Mouse (Mus musculus): ENCODE data around the gene Ntn1.

The Ntn1 gene

DNA sequence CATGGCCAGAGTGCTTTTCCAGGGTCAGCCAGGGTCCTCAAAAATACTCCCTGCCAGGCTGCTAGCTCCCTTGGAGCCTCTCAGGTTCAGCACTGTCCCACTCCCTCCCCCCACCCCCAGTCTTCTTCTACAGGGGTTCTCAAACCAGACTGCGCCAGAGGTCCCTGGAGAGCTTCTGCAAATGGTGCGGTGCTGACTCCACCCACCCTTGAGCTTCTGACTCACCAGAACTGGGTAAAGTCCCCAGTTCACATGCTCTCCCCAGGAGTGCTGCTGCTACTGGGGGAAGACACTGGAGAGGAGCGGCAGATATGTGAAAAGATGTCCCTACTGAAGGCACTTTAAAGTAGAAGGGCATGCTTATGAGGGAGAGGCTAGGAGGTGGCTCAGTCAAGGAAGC is 186.7 kb downstream of the Ntn1 start:
- no peak for DNase-seq (ENCODE audit: low spot score)

DNA sequence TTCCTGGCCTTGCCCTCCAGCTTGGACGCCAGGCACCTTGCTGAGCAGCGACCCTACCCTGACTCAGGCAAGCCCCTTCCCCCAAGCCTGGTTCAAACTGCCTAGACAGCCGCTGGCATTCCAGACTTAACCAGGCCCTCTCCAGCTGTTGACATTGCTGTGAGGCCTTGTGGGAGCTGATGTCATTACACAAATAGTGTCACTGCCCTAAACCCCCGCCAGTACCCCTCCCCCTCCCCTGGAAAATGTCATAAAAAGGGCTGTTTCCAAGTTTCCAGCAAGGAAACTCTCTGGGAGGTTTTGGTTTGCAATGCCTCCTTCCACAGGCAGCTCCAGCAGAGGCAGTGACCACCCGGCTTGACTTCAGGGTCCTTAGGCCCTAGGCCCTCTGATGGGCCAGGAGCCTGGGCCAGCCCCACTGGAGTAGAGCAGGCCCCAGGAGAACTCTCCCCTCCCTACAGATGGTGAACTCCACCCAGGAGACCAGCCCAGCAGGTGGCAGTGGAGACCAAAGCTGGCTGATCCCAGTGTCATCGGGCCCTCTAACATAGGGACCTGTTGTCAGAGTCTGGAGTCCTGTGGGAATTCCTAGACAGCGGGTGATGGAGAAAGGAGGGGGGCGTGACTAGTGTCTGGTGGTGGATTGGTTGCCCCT is 188.6 kb downstream of the Ntn1 start:
- DNase-seq (ENCODE audit: low spot score) = peak; percentile 45

DNA sequence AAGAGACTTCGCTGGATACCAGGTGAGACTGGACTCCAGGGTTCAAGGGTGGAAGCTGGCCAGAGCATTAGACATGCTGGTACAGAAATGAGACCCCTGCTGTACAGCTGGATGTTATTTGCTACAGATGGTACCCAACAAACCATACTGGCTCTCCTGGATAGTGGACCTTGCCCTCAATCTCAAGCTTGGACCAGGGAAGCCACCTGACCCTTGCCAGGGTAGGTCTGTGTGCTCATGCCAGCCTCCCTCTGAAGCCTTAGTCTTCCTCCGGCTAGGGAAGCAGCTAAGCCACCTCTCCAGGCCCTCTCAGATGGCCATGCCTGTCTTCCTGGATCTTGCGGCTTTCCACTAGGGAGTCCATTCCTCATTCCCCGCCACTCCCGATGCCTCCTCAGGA is 189.9 kb downstream of the Ntn1 start:
- DNase-seq (ENCODE audit: low spot score) = no peak

DNA sequence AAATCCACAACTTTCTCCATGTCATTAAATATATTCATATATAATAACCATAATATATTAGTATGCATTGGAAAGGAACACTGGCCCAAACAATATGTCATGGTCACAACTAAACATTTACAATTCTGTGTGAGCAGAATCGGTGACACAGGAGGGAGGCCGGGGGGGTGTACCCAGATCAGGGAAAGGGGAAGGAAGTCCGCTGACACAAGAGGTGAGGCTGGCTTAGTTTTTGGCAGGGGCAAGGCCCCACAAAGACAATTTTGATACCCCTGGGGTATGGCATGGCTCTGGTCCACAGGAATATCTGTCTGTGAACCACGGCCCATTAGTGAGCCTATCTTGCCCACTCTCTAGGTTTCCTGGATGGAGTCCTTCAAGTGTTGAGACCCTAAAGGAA is 191.1 kb downstream of the Ntn1 start:
- DNase-seq (ENCODE audit: low spot score) = no peak

DNA sequence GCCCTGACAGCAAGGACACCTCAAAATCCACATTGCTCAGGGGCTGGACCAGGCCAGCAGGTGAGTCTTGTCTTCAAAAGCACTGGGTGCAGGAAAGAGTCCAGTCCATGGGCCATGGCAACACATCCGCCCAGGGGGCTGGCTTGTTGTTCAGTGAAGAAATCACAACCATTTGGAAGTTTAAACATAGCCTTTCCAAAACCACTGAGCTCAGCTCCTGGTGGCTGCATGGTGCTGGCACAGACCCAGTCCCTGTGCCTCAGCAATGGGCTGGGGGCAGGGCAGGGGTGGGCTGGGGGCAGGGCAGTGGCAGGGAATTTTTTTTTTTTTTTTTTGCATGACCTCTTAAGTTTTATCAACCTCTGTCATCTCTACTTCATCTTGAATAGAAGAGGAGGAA is 192.0 kb downstream of the Ntn1 start:
- no peak for DNase-seq (ENCODE audit: low spot score)

DNA sequence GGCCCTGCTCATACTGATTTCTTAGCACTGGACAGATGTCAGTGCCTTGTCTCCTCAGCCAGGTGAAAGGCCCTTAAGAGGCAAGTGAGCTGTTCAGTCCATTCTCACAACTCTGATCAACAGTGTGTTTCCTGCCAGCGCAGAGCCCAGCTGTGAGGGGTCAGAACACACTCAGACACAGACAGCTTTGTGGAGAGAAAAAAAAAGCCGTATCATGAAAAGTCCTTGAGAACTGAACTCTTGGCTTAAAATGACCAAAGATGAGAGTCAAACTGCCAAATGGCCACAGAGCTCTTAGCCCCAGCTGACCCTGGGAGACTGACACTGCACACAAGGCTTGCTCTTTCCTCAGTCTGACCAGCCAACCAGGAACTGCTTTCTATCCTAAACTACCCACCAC is 192.6 kb downstream of the Ntn1 start:
- DNase-seq (ENCODE audit: low spot score) = no peak

DNA sequence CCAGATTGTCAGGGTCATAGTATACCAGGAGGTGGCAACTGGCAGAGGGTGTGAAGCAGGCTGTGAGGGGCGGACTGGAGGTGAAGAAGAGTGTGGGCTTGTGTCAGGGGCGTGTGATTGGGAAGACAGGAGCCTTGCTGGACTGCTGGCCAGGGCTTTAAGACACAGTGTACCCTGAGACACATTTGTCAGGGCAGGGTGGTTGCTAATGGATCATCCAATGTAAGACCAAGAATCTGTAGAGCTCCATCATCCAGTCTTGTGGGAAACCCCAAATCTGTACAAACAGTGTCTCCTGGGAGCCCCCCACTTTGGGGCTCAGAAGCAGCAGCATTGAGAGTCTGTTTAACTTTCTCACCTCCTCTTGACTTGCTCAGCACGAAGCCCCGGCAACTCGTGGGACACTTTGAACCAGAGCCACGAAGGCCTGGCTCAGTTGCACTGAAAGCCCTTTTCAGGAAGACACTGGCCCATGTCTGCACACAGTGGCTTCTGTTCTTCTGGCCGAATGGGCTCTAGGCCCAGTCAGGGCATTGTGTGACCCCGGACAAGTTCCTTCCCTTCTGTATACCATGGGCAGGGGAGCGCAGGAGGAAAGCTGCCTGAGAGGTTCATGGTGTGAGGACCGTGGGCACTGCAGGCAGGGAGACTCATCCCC is 194.9 kb downstream of the Ntn1 start:
- DNase-seq (ENCODE audit: low spot score) = no peak

DNA sequence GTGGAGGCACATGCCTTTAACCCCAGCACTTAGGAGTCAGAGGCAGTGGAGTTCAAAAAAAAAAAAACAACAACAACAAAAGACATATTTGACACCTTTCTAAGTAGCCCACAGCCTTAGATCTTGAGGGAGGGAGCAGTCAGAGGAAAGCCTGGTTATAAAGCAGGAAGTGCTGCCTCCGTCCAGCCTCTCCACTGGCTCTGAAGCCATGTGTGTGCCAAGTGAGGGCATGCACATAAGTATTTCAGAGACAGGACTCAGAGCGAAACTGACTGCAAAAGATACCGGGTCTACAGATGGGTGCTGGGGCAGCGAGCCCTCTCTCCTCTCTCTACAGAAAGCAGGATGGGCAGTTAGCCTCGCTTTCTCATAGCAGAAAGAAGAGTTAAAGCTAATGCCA is 196.2 kb downstream of the Ntn1 start:
- DNase-seq (ENCODE audit: low spot score) = no peak

DNA sequence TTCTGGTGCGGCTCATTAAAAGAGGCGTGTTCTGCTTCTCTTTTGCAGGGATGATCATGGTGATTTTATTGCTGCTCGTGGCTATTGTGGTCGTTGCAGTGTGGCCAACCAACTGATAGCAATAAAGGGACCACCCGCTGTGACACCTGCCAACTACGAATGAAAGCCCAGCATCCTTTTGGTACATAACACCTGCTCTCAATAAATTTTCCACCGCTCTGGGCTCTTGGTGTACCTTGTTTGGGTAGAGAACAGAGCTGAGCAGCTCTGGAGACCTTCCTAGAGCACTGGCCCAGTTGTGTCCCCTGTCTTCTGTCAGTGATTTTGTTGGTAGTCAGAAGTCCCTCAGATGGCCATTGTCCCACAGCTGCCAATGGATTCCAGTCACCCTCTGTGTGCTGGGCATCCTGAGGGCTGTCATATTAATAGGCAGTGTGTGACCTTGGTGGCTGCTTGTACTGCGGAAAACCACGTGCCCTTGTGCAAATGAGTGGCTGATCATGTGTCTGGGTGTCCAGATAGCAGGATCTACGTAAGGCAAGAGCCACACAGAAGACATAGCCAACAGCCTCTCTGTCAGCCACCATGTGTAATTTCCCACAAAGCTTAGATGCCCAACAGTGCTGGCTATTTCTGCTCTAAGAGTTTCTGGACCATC is 196.8 kb downstream of the Ntn1 start:
- DNase-seq (ENCODE audit: low spot score) = no peak

DNA sequence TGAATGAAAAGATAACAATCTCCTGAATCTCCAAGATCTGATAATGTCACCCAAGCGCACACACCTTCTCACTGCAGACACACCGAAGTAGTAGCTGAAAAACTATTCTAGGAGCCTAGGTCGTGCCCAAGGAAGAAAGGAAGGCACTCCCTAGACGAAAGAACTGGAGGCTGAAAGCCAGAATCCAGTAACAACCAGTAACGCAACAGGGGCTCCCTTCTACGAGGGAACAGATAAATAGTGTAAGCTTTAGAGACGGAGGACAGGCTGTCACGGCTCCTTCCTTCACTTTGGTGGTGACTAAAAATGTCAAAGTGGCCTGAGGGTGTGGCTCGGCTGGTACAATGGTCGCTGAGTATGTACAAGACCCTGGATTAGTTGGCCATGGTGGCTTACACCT is 198.1 kb downstream of the Ntn1 start:
- DNase-seq (ENCODE audit: low spot score) = no peak

DNA sequence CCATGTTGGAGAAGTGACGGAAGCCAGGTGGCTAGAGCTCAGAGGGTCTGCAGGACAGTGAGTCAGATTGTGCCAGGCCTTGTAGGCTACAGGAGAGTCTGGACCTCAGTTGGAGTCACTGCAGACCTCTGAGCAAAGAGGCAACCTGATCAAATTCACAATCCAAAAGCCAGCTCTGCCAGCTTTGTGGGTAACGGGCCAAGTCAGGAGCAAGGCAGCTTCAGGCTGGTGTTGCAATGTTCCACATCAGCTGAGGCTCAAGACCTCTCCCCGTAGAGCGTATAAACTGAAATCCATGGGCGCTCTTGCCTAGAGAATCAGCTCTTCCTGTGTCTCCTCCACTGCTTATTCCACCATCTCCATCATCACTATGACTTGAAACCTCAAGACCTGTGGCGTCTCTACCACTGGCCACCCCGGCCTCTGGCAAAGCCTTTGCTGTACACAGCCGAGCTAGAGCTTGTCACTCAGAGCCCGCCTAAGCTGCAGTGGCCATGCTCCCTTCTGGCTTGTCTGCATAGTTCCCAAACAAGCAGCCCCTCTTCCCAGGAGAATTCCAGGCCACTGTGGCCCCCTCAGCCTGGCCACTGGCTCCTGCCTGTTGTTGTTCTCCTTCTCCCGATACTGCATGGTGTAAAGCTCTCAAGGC is 198.7 kb downstream of the Ntn1 start:
- no peak for DNase-seq (ENCODE audit: low spot score)

DNA sequence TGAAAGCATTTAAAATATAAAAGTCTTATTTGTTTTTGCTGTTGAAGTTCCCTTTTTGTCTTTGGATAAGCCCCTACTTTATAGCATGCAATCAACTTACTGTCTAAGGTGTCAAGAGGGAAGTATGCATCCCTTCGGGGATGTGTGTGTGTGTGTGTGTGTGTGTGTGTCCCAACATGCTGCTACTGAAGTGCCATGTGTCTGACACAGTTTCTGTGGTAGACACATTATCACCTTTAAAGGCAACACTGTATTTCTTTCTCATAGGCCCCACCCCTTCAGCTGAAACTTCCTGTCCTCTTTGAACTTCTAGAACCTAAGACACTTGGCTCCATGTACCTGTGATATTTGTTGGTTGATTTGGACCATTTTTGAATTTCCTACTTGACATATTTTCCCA is 199.6 kb downstream of the Ntn1 start:
- DNase-seq (ENCODE audit: low spot score) = no peak

DNA sequence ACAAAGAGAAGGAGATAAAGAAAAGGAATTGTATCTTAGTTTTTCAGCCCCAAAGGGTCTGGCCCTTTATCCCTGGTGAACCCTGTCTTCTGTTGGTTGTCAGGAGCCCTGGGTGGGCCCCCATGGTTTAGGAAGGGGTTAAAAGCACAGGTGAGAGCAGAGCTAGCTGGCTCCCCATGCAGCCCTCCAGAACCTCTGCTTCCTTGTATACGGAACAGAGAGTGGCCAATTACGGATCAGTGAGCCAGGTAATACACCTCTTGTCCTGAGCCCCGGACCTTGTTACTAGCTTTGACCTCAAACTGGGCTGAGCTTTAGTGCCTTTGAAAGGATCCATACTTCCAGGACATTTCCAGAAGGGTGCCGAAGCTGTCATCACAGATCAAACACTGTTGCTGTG is 200.1 kb downstream of the Ntn1 start:
- no peak for DNase-seq (ENCODE audit: low spot score)

DNA sequence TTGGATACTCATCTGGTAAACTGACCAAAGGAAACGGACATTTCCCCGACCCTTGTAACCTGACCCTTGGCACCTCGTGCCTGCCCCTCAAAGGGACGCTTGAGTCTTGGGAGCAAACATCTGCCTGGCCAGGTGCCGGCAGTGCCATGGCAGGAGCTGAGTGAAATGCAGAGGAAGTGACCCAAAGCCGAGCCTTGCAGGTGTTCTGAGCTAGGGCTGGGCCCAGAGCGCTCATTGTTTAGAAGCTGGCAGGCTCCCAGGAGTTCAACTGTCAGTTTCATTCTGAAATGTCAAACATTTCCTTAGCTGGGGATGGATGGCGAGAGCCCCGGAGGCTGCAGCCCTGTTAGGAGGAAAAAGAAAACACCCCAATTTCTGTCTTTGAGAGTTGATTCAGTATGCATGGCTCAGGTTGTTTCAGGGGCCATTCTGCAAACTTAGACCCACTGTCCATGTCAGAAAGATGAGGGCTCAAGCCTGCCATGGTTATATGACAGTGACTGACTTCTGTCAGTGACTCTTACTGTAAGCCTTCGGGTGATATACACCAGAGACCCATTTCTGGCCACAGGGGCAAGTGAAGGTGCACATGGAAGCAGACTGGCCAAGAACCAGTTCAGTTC is 200.7 kb downstream of the Ntn1 start:
- no peak for DNase-seq (ENCODE audit: low spot score)

DNA sequence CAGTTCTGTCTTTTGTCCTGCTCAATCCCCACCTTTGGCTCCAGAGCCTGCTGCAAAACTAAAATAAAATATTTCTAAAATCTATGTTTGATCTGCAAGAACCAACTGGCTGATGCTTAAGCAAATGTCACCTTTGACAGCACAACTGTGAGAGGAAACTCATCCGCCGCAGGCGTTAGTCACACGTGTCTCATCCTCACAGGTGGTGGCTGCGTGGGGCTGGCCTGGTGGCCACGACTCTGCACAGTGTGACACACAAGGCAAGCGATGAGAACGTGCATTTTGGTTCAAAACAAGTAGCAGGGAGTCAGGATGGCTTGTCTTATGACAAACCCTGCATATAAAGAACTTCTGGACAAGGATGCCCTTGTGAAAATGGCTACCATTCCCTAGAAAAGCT is 201.5 kb downstream of the Ntn1 start:
- no peak for DNase-seq (ENCODE audit: low spot score)

DNA sequence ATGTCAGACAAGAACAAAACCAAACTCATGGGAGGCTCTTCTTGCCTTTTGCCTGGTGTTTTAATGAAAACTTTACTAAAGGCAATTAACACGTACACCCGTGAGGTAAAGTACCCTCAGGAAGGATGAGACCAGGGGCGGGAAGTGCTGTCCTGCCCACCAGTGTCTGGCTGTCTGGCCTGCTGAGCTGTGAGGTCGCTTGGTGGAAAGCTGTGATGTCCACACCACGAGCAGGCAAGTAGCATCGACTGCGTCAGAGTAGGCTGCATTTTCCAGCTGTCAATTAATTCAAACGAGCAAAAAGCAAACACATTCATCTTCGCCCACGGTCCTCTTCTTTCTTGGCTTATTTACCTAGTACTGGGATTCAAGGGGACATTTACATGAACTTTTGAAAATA is 201.9 kb downstream of the Ntn1 start:
- no peak for DNase-seq (ENCODE audit: low spot score)

DNA sequence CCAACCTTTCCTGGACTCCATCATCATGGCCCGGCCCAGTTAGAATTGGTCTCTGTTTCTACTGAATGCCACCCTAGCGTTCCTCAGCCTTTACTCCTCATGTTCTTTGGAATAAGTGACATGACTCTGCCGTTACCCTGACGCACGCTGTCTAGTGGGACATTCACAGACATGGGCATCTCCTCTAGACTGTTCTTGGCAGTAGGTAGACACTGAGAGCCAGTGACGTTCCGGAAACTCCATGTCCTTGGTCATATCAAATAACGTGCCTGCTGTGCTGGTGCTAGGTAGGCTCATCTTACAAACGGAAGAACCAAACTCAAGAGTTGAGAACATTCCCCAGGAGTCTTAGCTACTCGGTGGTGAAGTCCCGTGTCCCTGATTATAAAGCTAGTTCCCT is 203.2 kb downstream of the Ntn1 start:
- no peak for DNase-seq (ENCODE audit: low spot score)

DNA sequence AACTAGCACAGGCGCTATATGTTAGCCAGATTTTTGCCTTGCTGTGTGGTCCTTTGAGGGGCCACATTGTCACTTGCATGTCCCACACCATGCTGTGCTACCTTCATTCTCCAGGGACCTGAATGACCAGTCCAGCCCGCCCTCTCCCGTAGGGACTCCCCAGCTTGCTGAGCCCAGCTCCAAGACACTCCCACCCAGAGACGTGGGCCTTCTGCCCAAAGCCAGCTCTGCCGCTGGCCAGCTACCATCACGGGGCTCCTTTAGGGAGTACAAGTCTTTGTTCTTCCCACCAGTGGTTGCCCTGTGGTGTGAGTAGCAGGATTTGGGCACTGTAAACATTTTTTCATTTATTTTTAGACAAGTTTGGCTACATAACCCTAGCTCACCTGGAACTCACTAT is 204.1 kb downstream of the Ntn1 start:
- DNase-seq (ENCODE audit: low spot score) = no peak

DNA sequence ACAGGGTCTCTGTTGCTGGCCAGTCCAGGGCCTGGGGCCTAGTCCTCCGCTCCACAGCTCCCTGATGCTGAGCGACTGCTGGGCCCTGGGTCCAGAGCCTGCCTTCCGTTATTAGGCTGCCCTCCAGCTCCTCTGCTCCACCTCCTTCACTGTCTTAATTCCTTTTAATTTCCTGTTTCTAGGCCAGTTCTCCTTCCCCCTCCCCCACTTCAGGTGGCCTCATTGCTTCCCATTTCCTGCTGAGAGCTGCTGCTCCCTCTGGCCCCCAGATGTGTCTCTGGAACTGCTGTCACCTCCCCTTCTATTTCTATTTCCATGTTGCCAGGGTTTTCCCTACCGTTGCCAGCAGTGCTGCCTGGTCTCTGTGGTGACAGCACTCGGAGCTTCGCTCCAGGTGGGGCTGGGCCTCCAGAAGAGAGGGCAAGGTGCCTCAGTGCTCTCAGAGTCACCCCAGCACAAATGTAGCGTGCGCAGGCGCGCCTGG is 204.9 kb downstream of the Ntn1 start:
- no peak for DNase-seq (ENCODE audit: low spot score)

DNA sequence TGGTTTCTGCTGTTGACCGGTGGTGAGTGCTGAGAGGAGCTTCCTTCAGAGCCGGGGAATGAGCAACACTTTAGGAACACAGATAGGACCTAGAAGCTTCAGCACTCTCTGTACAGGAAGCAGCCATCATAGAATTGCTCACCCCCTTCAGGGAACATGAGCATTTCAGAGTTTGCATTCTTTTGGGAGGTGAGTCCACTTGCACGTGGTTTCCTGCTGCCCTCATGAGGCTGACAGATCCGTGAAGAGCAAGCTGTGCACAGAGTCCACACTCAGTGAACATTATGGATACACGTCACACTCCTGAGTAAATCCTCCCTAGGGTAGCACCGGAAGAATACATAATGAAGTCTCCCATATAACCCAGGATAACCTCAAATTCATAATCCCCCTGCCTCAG is 205.5 kb downstream of the Ntn1 start:
- no peak for DNase-seq (ENCODE audit: low spot score)

DNA sequence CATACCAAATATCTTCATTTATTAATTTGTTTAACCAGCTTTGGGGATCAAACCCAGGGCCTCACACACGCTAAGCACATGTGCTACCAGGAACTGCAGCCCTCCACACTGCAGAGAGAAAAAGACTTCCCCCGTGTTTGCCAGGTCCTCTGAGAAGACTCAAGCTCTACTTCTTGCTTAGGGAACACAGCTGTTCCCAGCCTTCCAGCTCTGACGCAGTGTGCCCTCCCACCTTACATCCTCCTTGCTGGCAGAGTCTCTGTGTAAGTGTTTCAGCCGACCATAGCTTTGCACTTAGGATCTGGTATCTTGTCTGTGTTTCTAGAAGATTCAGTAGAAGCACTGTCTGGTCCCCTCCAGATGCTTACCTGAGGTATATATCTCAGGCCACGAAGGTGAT is 209.8 kb downstream of the Ntn1 start:
- DNase-seq (ENCODE audit: low spot score) = no peak

DNA sequence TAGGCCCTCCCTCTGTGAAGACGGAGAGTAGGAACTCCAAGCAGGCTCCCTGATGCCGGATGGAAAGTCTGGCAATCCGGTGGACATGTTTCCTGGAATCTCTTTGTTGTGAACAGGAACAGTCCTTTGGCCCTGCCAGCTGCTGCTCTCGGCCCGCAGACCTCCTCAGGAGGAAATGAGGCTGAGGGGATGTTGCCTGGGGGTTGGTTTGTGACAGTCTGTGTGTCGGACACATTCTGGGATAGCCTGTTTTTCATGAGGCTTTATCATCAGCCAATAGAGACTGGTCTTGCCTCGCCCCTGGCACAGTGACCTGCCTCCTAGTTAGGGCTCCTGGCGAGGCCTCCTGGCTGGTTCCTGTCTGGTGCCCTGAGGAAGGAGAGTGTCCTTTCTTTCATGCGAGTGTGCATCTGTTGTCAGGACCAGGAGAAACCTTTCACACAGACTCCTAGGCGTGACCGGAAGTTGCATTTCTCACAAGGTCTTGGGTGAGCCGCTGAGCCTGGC is 211.9 kb downstream of the Ntn1 start:
- DNase-seq (ENCODE audit: low spot score) = no peak

All from urinary bladder, postnatal 25 days (tissue).